20 mouse cellular contexts compared by ENCODE assay signal in genomic region chr3:154961284-154961683, GRCm38 (mm10).
DNase-seq lines count a peak whose midpoint lies in the region; ATAC-seq lines count a peak whose summit lies in the region.
"Had no signal": no experiment of that assay in that cellular context is flagged by ENCODE, and none has a peak within 500 bp of the region (broad histone marks: within the 10 kb centered on the region; RNA-seq: fewer than 3 reads in every experiment).

No protein-coding gene starts in this region.

- H3K4me1 ChIP-seq in hindbrain, embryonic 13.5 days (replicated peaks) = peaks cover 4% of the 10 kb centered on the region; the same call in 1 of the 2 replicates
- no peaks in the 10 kb centered on the region for H3K4me1 ChIP-seq in hindbrain, embryonic 10.5 days (replicated peaks)
- no peaks in the 10 kb centered on the region for H3K4me1 ChIP-seq in forebrain, embryonic 15.5 days
- peaks cover 7% of the 10 kb centered on the region for H3K4me1 ChIP-seq in midbrain, embryonic 15.5 days
- H3K4me1 ChIP-seq: embryonic facial prominence, embryonic 12.5 days had no signal

- WGBS in hindbrain, embryonic 13.5 days = 59% methylated on average over 3 of the region's 3 CpGs
- WGBS in hindbrain, embryonic 10.5 days = 66% methylated on average over 3 of the region's 3 CpGs
- WGBS in forebrain, embryonic 15.5 days = 57% methylated on average over 3 of the region's 3 CpGs
- WGBS in midbrain, embryonic 15.5 days = 45% methylated on average over 3 of the region's 3 CpGs

- no peak overlapping the region for H3K9ac ChIP-seq in hindbrain, embryonic 13.5 days
- no peak overlapping the region for H3K9ac ChIP-seq in forebrain, embryonic 15.5 days (replicated peaks)
- H3K9ac ChIP-seq in midbrain, embryonic 15.5 days = no peak overlapping the region
- H3K9ac ChIP-seq: embryonic facial prominence, embryonic 12.5 days; liver, embryonic 14.5 days had no signal

- no peaks in the 10 kb centered on the region for H3K27me3 ChIP-seq in hindbrain, embryonic 13.5 days
- H3K27me3 ChIP-seq in hindbrain, embryonic 10.5 days (ENCODE audit: insufficient read depth, poor library complexity, severe bottlenecking) = no peaks in the 10 kb centered on the region
- no peaks in the 10 kb centered on the region for H3K27me3 ChIP-seq in forebrain, embryonic 15.5 days
- no peaks in the 10 kb centered on the region for H3K27me3 ChIP-seq in midbrain, embryonic 15.5 days (replicated peaks)
- H3K27me3 ChIP-seq: embryonic facial prominence, embryonic 12.5 days had no signal

- no peak overlapping the region for H3K4me2 ChIP-seq in hindbrain, embryonic 13.5 days
- H3K4me2 ChIP-seq in forebrain, embryonic 15.5 days (replicated peaks) = no peak overlapping the region
- H3K4me2 ChIP-seq in midbrain, embryonic 15.5 days = no peak overlapping the region
- H3K4me2 ChIP-seq: embryonic facial prominence, embryonic 12.5 days; heart, embryonic 11.5 days had no signal

- no peak overlapping the region for H3K4me3 ChIP-seq in hindbrain, embryonic 13.5 days
- H3K4me3 ChIP-seq in hindbrain, embryonic 10.5 days = no peak overlapping the region
- no peak overlapping the region for H3K4me3 ChIP-seq in forebrain, embryonic 15.5 days
- no peak overlapping the region for H3K4me3 ChIP-seq in midbrain, embryonic 15.5 days
- H3K4me3 ChIP-seq: embryonic facial prominence, embryonic 12.5 days had no signal

- H3K36me3 ChIP-seq in hindbrain, embryonic 13.5 days = no peaks in the 10 kb centered on the region
- H3K36me3 ChIP-seq in hindbrain, embryonic 10.5 days = no peaks in the 10 kb centered on the region
- no peaks in the 10 kb centered on the region for H3K36me3 ChIP-seq in forebrain, embryonic 15.5 days
- no peaks in the 10 kb centered on the region for H3K36me3 ChIP-seq in midbrain, embryonic 15.5 days (replicated peaks)
- H3K36me3 ChIP-seq: embryonic facial prominence, embryonic 12.5 days had no signal

- H3K27ac ChIP-seq in hindbrain, embryonic 13.5 days = peak overlapping the region; percentile 14; the same call in 1 of the 2 replicates
- H3K27ac ChIP-seq in hindbrain, embryonic 10.5 days = no peak overlapping the region
- H3K27ac ChIP-seq in forebrain, embryonic 15.5 days (replicated peaks) = peak overlapping the region; percentile 51
- peak overlapping the region; percentile 65 for H3K27ac ChIP-seq in midbrain, embryonic 15.5 days
- H3K27ac ChIP-seq: embryonic facial prominence, embryonic 12.5 days; liver, embryonic 14.5 days; stomach, postnatal 0 days had no signal

- no peaks in the 10 kb centered on the region for H3K9me3 ChIP-seq in hindbrain, embryonic 13.5 days
- H3K9me3 ChIP-seq in hindbrain, embryonic 10.5 days = no peaks in the 10 kb centered on the region
- H3K9me3 ChIP-seq in forebrain, embryonic 15.5 days = no peaks in the 10 kb centered on the region
- no peaks in the 10 kb centered on the region; the same call in 1 of the 2 replicates for H3K9me3 ChIP-seq in midbrain, embryonic 15.5 days
- H3K9me3 ChIP-seq: embryonic facial prominence, embryonic 12.5 days had no signal

- ATAC-seq in hindbrain, embryonic 13.5 days (ENCODE audit: low FRiP score) = peak; percentile 82
- ATAC-seq in forebrain, embryonic 15.5 days (replicated peaks) = peak; percentile 79
- ATAC-seq in midbrain, embryonic 15.5 days (replicated peaks) = peak; percentile 93
- ATAC-seq: lung, postnatal 0 days had no signal

- DNase-seq in hindbrain, embryonic 10.5 days (ENCODE audit: low spot score) = no peak
- peak; percentile 26 for DNase-seq in brain, adult 2 months (ENCODE audit: low read depth, low spot score)
- no peak for DNase-seq in thymus, postnatal 4 days
- no peak for DNase-seq in kidney, postnatal 25 days
- DNase-seq: cerebellum, adult 11 months; cerebellum, postnatal 25 days; gastrocnemius, postnatal 25 days; heart, postnatal 36 days; kidney, adult 11 months; kidney, postnatal 10 days; left cerebral cortex, postnatal 4 days; thymus, postnatal 36 days had no signal
